Mouse (Mus musculus): Measurements from ENCODE around the gene Prr15l.

Prr15l gene

GRCm38 (mm10) chr11:96952426-96952825 lies 24.5 kb downstream of the Prr15l start:
- DNase-seq = no peak

GRCm38 (mm10) chr11:96952896-96953295 lies 25.0 kb downstream of the Prr15l start:
- no peak for DNase-seq

GRCm38 (mm10) chr11:96955094-96955493 lies 27.2 kb downstream of the Prr15l start:
- DNase-seq = no peak

- peak; percentile 51 for DNase-seq
These were observed 28.3 kb downstream of the Prr15l start for GRCm38 (mm10) chr11:96956009-96956724.

- DNase-seq = no peak
These were observed 29.3 kb downstream of the Prr15l start for GRCm38 (mm10) chr11:96957061-96957805.

GRCm38 (mm10) chr11:96963580-96963979 lies 35.7 kb downstream of the Prr15l start:
- DNase-seq = peak; percentile 90

- DNase-seq = no peak
These were observed 38.3 kb downstream of the Prr15l start for GRCm38 (mm10) chr11:96966172-96966571.

- no peak for DNase-seq
These were observed 39.1 kb downstream of the Prr15l start for GRCm38 (mm10) chr11:96966914-96967543.

GRCm38 (mm10) chr11:96967544-96968269 lies 39.8 kb downstream of the Prr15l start:
- DNase-seq = no peak

- DNase-seq = no peak
These were observed 40.6 kb downstream of the Prr15l start for GRCm38 (mm10) chr11:96968476-96968875.

- no peak for DNase-seq
These were observed 41.4 kb downstream of the Prr15l start for GRCm38 (mm10) chr11:96969280-96969722.

- DNase-seq = peak; percentile 31
These were observed 41.8 kb downstream of the Prr15l start for GRCm38 (mm10) chr11:96969746-96970145.

- no peak for DNase-seq
These were observed 42.4 kb downstream of the Prr15l start for GRCm38 (mm10) chr11:96970341-96970740.

- no peak for DNase-seq
These were observed 45.0 kb downstream of the Prr15l start for GRCm38 (mm10) chr11:96972906-96973305.

GRCm38 (mm10) chr11:96973426-96973964 lies 45.6 kb downstream of the Prr15l start:
- DNase-seq = no peak

- no peak for DNase-seq
These were observed 46.9 kb downstream of the Prr15l start for GRCm38 (mm10) chr11:96974813-96975212.

GRCm38 (mm10) chr11:96975511-96976378 lies 47.8 kb downstream of the Prr15l start:
- no peak for DNase-seq

GRCm38 (mm10) chr11:96976379-96976687 lies 48.4 kb downstream of the Prr15l start:
- DNase-seq = no peak

- DNase-seq = peak; percentile 83
These were observed 49.1 kb downstream of the Prr15l start for GRCm38 (mm10) chr11:96976911-96977591.

- peak; percentile 97 for DNase-seq
These were observed 49.9 kb downstream of the Prr15l start for GRCm38 (mm10) chr11:96977606-96978400.
